Mouse (Mus musculus) C2C12 (cell line): ENCODE measurements around the gene Rnpepl1.

Source experiments
- CEBPB ChIP-seq: IDR thresholded peaks from one replicate; pipeline ENCODE4 v1.6.1; 2011; ENCODE audit warnings: low read depth, mild to moderate bottlenecking, control low read depth, moderate library complexity
- CTCF ChIP-seq: IDR thresholded peaks from one replicate; pipeline ENCODE4 v1.5.1; 2011; ENCODE audit not compliant: control insufficient read depth, insufficient read depth, insufficient read length
- FOSL1 ChIP-seq: IDR thresholded peaks from one replicate; pipeline ENCODE4 v1.8.0; 2011; ENCODE audit warnings: mild to moderate bottlenecking, low read length; ENCODE audit not compliant: poor library complexity, insufficient read depth, severe bottlenecking
- MAX ChIP-seq: IDR thresholded peaks from one replicate; pipeline ENCODE4 v1.6.1; 2011; ENCODE audit warnings: mild to moderate bottlenecking, control low read depth
- MYOD1 ChIP-seq: IDR thresholded peaks from one replicate; pipeline ENCODE4 v1.6.1; 2011; ENCODE audit warnings: low read depth; ENCODE audit not compliant: control insufficient read depth, insufficient read length
- USF1 ChIP-seq: IDR thresholded peaks from one replicate; pipeline ENCODE4 v1.6.1; 2011; ENCODE audit warnings: low read depth, mild to moderate bottlenecking, control low read depth, moderate library complexity

DNA sequence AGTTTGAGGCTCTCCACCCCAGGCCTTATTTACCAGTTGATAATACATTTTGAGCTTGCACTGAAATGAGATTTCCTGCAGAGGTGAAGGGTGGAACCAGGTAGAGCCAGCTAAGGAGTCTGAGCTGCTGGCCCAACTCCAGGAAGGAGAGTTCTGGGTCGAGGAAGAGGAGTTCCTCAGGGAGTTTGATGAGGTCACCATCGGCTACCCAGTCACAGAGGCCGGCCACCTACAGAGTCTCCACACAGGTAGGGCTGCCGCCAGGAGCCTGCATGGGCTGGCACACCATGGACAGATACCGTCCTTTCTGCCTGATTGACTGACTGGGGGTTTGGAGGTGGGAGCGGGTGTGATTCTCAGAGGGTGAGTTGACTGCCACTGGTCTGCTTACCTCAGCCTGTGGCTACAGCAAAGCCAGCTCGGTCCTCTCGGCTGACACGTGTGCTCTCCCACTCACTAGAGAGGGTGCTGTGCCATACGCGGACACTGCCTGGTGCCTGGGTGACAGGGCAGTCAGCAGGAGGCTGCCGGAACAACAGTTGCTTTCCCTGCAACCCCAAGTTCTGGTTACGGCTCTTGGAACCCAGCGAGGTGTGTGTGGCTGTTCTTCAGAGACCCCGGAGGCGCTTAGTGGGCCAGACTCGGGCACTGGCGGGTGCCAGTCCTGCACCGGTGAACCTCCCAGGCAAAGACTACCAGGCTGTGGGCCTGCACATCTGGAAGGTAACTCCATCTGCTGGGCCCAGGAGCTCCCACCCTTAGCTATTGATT, 32.8 kb downstream of the Rnpepl1 start:
- TF ChIP-seq MAX (no peak), USF1 (no peak), CTCF (no peak), CEBPB (no peak), MYOD1 (no peak), FOSL1 (no peak)
